Mouse (Mus musculus): Measurements from ENCODE around the gene Calml4.
"Not testable (repeated sequence)": the region's sequence is repeated elsewhere in the genome, so short reads cannot be mapped to it uniquely, and the experiment has no call there.

Gene Calml4

DNA sequence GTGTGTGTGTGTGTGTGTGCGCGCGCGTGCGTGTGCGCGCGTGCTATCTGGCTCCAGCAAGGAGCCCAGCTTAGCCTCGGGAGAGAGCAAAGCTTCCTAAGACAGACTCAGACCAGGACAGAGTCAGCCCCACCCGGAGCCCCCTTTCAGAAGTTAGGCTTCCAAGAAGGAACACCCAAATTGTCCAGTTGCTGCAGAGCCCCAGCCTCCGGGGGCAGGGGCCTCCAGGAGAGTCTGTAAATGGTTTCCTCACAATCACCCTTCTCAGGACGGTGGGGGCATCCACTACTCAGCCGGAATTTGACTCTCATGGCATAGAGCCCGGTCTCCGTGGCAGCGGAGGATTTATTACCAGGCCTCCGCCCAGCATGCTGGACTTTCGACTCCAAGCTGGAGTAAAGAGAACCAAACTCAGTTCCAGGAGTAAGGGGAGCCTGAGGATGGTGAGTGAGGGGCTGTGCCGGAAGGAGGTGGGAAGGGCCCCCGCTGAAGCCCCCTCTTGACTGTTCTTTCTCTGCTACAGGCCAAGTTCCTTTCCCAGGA, at the start of gene Calml4:
Gene Calml4, plus strand, starts transcription at position 362 of the 543 bp plus-strand sequence.
- DNase-seq (ENCODE audit: low spot score in 2 of 2), result no peak

DNA sequence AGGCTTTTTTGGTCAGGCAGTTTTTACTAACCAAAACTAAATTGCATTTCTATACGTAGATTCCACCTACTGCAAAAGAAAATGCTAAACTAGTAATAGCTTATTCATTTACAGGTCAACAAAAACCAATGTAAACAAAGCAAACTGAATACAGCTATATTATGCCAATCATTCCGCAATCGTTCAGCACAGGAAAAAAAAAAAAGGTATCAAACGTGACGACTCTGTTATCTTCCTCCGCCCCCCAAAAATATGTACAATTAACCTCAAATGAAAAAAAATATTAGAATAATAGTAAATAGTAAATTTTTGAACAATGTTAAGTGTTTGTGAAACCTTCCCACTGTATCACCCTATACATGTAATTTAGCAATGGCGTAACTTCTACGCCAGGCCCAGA, 47.8 kb upstream of the Calml4 start:
- no peak for DNase-seq (ENCODE audit: low spot score in 2 of 2)

DNA sequence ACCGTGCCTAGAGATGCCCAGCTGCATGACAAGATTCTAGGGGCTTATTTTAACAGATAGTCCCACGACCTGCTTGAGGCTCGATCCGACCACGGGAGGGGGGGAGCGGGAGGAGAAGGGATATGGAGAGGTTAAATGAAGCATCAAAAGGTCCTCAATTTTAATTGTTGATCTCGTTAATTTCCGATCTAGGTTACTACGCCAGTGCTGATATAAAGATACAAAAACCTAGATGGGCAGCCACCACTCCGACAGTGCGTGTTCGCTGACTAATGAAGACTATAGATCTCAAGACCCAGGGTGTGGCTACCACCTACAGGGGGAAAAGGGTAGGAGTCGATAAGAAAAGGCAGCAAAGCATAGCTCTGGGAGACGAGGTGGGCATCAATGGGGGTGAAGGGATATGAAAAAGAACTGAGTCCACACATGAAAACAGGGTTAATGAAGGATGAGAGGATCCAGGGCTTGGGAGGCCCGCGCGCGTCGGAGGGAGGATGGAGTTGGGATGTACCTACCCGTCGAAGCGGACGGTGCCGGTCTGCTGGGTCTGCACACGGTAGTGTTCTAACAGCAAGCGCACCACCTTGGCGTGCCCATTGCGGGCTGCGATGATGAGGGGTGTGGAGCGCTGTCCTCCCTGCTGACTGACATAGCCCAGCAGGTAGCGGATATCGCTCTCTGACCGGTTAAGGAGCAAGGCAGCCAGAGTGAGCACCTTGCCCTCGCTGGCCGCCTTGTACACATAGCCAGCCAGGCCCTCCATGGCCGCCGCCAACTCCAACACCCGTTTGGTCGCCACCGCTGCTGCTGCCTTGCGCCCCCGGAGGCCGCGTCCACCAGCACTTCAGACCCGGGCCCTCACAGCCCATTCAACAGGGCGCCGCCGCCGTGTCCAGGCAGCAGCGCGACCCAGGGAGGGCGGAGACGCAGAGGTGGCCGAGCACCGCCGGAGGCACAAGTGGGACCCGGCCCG, 47.1 kb upstream of the Calml4 start:
- peak in 1 of 2 experiments; percentile 32 for DNase-seq (ENCODE audit: low spot score in 2 of 2)

DNA sequence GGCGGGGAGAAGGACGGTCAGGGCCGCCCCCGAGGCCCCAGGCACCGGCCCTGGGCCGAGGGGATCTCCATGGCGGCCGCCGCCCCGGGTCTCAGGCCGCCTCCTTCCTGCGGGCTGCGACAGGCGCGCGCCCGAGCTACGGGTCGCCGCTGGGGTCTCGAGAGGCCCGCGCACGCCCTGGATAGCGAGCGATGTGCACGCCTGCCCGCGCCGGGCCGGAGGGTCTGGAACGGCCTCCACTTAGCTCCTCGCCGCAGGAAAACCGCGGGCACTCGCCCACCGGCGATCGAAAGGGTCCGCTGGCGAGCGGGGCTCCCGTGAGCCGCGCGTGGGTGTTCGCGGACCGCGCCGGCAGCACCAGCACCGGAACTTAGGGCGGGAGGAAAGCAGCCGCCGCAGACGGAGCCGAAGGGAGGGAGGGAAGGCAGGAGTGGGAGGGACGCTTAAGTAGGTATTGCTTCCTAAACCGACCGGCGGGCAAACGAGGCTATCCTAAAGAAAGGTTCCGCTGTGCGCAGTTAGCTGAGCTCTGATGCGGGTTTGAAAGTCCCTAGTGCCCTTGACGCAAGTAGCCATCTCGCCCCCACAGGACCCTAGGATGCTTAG, 46.3 kb upstream of the Calml4 start, which contains the start of gene Fem1b:
Gene Fem1b, minus strand, starts transcription at position 419 of the 606 bp plus-strand sequence.
- peak; percentile 83 to 86 for DNase-seq (ENCODE audit: low spot score in 2 of 2)

DNA sequence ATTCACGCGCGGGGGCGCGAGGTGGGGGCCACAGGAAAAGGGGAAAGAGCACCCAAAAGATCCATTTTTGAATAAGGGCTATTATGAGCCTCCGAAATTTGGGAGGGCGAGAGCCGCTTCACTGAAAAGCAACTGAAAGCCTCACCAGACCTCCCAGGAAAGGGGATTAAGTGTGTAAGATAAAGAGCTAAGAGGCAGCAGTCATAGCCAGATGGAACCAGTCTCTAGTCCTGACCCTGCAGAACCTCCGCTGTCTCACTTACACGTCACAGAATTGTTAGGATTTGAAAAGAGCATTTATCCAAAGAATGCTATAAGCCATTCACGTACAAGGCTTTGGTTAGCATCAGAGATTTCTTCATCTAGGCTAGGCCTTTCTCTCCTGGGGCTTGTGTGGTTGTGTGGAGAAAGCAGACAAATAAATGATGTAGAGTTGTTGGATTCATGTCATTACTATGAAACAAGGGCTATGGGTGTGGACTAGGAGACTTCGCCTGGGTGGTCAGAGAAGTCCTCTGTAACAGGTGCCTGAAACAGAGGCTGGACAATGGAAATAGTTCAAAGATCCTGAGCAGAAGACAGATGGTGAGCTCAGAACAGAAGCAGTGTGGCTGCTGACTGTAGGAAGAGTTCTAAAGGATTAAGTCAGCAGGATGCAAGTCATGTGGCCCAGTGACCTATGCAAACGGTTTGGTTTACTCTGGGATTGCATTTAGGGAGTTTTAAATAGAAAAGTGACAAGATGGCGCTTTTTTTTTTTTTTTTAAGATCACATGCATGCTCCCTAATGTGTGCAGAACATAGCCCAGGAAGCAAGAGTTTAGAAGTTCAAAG, 45.4 kb upstream of the Calml4 start:
- DNase-seq (ENCODE audit: low spot score in 2 of 2), result no peak

DNA sequence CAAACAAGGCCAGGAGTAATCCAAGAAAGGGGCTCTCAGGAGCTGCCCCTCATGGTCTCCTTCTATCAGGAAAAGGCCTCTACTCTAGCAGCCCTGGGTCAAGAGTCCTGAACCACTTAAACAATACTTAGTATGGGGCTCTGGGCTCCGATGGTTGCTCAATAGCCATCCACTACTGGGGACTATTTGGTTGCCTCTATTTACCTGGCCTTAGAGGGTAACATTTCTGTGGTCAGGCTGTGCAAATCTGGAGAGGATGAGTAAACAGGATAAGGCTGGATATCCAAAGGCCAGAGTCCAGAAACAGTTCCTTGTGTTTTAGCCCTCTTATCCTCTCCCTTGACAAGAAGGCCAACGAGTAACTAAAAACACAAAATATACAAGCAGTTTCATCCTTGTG, 43.1 kb upstream of the Calml4 start:
- no peak for DNase-seq (ENCODE audit: low spot score in 2 of 2)

DNA sequence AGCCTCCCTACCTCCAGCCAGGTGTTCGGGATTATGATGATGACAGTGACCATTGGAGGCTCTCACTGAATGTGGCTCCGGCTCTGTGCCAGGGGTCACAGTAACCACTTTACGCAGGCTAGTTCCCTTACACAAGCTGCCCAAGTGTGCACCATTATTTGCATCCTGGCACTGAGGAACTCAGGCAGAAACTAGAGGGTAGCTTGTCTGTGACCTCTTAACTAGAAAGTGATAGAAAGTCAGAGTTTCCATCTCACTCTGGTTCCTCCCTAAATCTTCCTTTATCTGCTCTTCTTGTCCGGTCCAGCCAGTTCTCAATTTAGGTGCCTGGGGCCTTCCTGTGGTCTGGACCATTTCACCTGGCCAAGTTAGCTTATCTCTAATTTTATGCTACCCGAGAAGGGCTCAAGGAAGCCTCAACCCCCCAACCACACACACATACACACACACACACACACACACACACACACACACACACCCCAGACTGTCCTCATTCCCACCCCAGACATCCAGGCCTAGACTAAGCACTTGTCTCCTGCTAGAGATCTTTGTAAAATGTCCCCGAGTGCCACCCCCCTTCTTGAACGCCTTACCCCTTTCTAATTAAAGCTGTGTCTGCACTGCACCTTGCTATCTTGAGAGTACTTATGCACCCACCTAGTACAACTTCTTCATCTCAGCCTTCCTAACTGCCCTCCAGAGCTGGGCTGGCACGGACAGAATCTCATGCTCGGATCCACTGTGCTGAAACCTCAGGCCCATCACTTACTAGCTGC, 41.4 kb upstream of the Calml4 start:
- no peak for DNase-seq (ENCODE audit: low spot score in 2 of 2)

DNA sequence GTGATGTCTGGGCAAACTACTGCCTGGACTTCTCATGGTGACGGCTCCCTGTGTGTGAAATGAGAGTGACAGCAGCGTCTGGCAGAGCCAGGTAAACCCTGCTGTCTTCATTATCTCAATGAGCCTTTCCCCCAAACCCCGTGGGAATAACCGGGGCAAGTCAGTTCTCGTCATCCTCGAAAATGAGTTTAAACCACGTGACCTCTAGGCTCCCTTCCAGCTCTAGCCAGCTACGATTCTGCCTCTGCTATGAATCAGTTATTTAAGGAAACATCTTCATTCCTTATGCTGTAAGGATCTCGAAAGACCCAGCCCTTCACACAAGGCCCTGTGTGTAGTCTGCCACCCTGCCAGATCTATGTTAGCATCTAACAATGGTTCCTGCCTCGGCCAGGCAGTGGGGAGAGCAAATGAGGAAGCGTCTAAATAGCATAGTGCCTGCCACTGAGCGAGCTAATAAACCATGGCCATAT, 40.7 kb upstream of the Calml4 start:
- DNase-seq (ENCODE audit: low spot score in 2 of 2), result peak in 1 of 2 experiments; percentile 26

DNA sequence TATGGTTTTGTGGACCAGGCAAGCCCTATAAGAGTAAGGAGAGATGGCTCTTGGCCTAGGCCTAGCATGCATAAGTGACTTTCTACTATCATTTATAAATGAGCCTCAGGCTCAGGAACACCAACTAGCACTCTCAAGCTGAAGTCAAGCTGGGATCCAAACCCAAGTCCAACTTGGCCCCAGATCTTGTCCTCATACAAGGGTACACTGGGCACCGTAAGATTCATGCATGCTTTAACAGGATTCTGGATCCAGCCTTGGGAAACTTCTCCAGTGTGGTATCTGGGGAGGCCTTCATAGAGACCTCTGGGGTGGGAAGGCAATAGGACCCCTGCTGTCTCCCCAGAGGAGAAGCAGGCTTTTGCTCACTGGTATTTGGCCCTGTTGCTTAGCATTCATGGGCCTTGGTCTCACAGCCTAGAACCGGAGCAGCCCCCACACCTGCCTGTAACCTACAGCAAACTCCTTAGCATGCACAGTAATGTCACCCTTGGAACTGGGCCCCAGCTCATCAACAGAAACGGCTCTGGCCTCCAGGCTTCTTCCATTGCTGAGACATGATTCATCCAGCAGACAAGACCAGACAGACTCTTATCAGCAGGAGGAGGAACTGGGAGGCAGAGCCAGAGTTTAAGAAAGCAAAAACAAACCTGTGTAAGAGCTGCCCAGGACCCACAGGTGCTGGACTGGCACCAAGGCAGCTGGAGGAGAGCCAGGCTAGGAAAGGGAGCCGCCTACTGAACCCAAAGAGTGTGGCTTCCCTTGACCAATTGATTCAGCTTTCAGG, 39.9 kb upstream of the Calml4 start:
- no peak for DNase-seq (ENCODE audit: low spot score in 2 of 2)

DNA sequence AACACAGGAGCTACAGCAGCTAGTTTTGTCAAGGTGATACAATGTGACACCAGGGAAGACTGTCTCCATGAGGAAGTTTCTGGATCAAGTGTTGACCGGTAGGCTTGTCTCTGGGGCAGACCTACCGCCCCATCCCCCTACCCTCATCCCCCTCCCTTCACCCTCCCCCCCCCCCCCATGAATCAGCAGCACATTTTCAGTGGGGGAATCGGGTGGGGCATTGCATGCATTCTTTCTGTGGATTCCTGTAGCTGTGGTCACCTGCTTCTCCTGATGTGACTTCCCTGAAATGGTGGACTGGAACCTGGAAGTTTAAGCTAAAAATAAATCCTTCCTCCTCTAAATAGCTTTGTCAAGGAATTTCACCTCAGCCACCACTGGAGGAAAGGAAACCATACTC, 38.4 kb upstream of the Calml4 start:
- DNase-seq (ENCODE audit: low spot score in 2 of 2), result no peak

DNA sequence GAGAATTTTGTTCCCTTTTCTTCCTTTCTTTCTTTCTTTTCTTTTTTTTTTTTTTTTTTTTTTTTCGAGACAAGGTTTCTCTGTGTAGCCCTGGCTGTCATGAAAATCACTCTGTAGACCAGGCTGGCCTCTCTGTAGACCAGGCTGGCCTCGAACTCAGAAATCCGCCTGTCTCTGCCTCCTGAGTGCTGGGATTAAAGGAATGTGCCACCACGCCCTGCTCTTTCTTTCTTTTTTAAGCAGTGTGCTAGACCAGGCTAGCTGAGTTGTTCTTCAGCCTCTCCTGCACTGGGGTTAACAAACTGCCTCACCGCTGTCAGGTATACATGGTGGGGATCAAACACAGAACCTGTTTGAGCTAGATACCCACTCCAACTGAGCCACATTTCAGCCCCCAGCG, 38.0 kb upstream of the Calml4 start:
- not testable (repeated sequence) for DNase-seq (ENCODE audit: low spot score in 2 of 2)

DNA sequence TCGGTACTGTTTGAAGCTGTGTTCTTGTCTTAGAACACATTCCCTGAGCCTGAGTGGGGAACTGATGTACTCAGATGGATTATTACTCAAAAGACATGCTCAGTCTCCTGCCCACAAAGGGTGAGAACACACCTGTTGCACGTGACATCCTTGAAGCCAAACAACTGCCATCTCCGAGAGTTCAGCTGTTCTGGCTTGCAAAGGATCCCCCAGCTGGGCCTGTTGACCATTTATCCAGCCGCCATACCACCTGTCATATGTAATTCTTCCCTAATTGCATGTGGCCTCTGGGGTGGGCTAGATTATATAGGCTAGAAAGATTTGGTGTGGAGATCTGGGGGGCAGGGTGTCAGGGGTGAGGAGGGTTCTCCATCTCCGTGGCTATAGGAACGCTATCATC, 37.1 kb upstream of the Calml4 start:
- no peak for DNase-seq (ENCODE audit: low spot score in 2 of 2)

DNA sequence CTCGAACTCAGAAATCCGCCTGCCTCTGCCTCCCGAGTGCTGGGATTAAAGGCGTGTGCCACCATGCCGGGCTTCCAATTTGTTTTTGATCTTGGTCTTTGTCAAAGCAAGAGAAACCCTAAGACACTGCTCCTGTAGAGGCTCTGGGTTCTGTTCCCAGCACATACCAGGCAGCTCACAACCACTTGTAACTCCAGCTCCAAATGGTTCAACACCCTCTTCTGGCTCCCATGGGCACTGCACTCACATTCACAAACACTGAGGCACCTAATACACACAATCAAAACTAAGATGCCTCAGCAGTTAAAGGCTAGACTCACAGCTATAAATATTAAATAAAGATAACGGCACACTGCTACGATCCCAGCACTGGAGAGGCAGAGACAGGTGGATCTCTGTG, 36.1 kb upstream of the Calml4 start:
- DNase-seq (ENCODE audit: low spot score in 2 of 2), result no peak

DNA sequence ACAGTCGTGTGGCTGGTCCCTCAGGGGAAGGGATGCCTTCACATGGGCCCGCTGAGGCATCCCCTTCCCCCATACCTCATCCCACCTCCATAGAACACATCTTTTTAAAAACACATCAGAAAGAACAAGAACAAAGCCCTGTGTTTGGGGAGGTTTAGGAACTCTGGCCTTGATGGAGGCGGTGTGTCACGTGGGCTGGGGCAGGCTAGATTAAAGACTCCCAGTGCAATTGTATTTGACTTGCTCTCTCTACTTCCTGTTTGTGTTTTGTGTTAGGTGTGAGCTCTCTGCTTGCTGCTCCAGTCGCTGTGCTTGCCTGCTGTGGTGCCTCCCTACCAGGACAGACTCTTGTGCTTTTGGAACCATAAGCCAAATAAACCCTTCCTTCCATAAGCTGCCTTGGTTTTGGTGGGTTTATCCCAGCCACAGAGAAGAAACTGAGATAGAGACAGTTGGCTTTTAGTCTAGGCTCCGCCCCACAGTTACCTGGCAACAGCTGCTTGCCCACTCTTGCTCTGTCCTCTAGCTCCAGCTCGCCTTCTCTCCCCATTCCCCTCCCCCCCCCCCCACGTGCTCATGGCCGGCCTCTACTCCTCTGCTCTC, 32.0 kb upstream of the Calml4 start:
- DNase-seq (ENCODE audit: low spot score in 2 of 2), result no peak

DNA sequence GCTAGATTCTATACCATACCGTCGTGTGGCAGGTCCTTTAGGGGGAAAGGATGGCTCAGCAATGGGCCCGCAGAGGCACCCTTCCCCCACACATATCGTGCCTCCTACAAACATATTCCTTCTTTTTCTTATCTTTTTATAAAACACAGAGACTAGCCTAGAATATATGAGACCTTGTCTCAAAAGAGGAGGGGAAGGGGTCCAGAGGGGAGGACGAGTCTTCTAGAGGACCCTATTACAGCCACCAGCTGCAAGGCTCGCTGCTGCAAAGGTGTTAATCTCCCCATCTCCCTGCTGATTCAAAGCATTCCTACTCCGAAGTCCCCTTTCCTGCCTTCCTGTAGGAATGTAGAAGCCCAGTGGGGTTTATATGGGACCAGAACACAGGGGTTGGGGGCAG, 31.4 kb upstream of the Calml4 start:
- no peak for DNase-seq (ENCODE audit: low spot score in 2 of 2)

DNA sequence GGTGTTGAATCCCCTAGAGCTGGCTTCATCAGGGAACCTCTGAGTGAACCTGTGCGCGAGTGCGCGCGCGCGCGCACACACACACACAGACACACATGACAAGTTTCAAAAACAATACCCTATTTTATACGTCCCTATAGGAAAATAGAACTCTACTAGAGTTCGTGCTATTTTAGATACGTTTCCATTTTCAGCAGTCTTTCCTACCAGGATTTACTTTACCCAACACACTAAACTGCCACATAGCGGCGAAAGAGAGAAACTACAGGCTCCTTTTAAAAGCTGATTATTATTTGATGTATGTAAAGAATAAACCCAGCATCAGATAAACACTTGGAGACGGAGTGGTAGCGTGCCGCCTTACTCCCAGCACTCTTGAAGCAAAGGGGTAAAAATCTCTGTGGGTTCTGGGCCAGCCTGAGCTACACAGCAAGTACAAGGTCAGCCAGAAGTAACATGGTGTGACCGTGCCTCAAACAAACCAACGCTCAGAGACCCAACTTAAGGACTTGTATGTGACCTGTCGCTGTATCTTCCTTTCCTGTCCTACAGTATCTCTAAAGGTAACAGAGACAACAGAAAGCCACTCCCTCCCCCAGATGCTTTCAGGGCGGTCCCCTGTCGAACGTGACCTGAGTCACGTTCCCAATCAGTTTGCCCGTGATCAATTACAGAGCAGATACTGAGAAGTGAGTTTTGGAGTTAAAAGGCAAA, 29.8 kb upstream of the Calml4 start:
- no peak for DNase-seq (ENCODE audit: low spot score in 2 of 2)

DNA sequence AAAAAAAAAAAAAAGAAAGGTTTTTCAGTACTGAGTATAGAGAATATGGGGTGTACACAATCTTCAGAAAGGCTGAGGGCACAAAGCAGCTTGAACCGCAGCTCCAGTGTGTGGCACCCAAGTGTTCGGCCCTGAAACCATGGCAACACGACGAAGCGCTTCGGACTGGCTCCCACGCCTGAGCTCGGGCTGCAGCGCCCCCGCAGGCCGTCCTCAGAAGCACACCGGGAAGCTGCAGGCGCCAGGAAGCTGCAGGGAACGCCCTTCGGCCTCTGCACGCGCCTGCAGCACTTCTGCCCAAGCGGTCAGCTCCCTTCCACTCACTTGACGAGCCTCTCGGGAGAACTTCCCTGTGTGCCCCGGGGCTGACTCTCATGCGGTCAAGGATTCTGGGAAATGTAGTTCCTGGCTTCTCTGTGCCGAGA, 29.2 kb upstream of the Calml4 start:
- DNase-seq (ENCODE audit: low spot score in 2 of 2), result peak; percentile 87 to 91

DNA sequence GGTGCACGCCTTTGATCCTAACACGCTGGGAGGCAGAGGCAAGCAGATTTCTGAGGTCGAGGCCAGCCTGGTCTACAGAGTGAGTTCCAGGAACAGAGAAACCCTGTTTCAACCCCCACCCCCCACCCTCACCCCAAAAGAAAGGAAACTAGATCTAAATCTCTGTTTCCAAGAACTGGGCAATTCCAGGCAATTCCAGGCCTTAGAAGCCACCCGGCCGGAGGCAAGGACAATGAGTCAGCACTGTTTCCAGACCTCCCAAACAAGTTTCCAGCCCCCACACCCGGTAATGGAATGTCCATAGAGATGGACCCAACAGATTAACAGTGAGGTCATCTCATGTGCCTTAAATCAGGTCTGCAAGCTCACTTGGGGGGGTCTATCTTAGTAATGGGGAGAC, 28.0 kb upstream of the Calml4 start:
- no peak for DNase-seq (ENCODE audit: low spot score in 2 of 2)

DNA sequence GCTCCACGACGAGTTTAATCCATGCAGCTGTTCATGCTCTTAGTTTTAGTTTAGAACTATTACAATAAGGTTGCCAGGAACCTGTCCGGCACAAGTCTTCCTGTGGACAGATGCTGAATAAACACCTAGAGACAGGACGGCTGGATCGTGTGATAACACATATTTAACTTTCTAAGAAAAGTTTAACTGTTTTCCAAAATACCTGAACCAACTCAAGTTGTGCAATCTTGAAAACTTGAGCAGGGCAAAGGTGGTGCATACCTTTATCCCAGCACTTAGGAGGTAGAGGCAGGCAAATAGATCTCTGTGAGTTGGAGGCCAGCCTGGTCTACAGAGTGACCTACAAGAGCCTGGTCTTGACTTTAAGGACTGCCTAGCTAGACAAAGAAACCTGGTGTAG, 23.0 kb upstream of the Calml4 start:
- no peak for DNase-seq (ENCODE audit: low spot score in 2 of 2)

Measured in frontal cortex, postnatal 14 days (tissue).